Mouse (Mus musculus) ES-E14 (cell line): ENCODE data around the gene Trim47. TPM values are rescaled to one million over a fixed set of nuclear protein-coding genes. Genes with fewer than 3 reads are reported as not detected.

ENCODE experiments used
- DNase-seq: peaks from one replicate; pipeline ENCODE4 v3.0.0-alpha.2; 2013; ENCODE audit warnings: low read depth, low spot score
- H3K27ac ChIP-seq: 2 replicates; pipeline ENCODE4 v1.5.1; 2012; ENCODE audit warnings: low read depth, mild to moderate bottlenecking, low read length, moderate library complexity, mixed read lengths; ENCODE audit not compliant: poor library complexity, insufficient read depth, severe bottlenecking
- H3K36me3 ChIP-seq: 2 replicates; pipeline ENCODE4 v1.6.1; 2012; ENCODE audit warnings: mild to moderate bottlenecking, low read length, moderate library complexity, mixed read lengths; ENCODE audit not compliant: control insufficient read depth, poor library complexity, insufficient read depth, severe bottlenecking
- H3K4me1 ChIP-seq, 2 experiments: fragments of 150-350 bp in 1 of 2; sonication (generic) in 1 of 2; 2 replicates each; pipeline ENCODE4 v1.6.1; 2012; ENCODE audit warnings: low read length in 2 of 2, mild to moderate bottlenecking in 1 of 2, mixed read lengths in 1 of 2; ENCODE audit not compliant: control insufficient read depth in 2 of 2, insufficient read depth in 2 of 2, poor library complexity in 1 of 2
- H3K4me3 ChIP-seq, 2 experiments: fragments of 150-350 bp in 1 of 2; sonication (generic) in 1 of 2; 2 replicates each; pipeline ENCODE4 v1.5.1; 2012; ENCODE audit warnings: low read length in 2 of 2, low read depth in 1 of 2, mild to moderate bottlenecking in 1 of 2, mixed read lengths in 1 of 2; ENCODE audit not compliant: insufficient read depth in 1 of 2, poor library complexity in 1 of 2, severe bottlenecking in 1 of 2
- H3K9ac ChIP-seq: 2 replicates; pipeline ENCODE4 v1.6.1; 2012; ENCODE audit warnings: low read depth, mild to moderate bottlenecking, low read length, mixed read lengths; ENCODE audit not compliant: poor library complexity, insufficient read depth, severe bottlenecking
- H3K9me3 ChIP-seq: fragments of 150-350 bp; sonication (generic); 2 replicates; pipeline ENCODE4 v1.6.1; 2012; ENCODE audit warnings: low read depth, mild to moderate bottlenecking, low read length; ENCODE audit not compliant: control insufficient read depth, insufficient read depth
- CHD2 ChIP-seq: IDR thresholded peaks from 2 replicates; pipeline ENCODE4 v1.6.1; 2014; ENCODE audit warnings: mild to moderate bottlenecking, low read depth, low read length, inconsistent platforms
- HCFC1 ChIP-seq: IDR thresholded peaks from 2 replicates; pipeline ENCODE4 v1.6.1; 2012; ENCODE audit warnings: low read length, inconsistent platforms, borderline replicate concordance; ENCODE audit not compliant: insufficient read depth
- MAFK ChIP-seq: IDR thresholded peaks from 2 replicates; pipeline ENCODE4 v1.6.1; 2014; ENCODE audit warnings: mild to moderate bottlenecking, low read depth, low read length, inconsistent platforms; ENCODE audit not compliant: insufficient read depth
- ZC3H11A ChIP-seq: IDR thresholded peaks from 2 replicates; pipeline ENCODE4 v1.6.1; 2012; ENCODE audit warnings: low read depth, mild to moderate bottlenecking, inconsistent platforms, low read length, borderline replicate concordance
- ZNF384 ChIP-seq: IDR thresholded peaks from 2 replicates; pipeline ENCODE4 v1.6.1; 2012; ENCODE audit warnings: low read depth, low read length, inconsistent platforms
- in situ Hi-C, 2 experiments: fragments of 600-800 bp; cut with MboI; formaldehyde crosslinking; loops; one replicate each; pipeline ENCODE4 v1.15.1; 2025; ENCODE audit warnings: low sequenced_read_pairs in 2 of 2, inconsistent platforms in 1 of 2; ENCODE audit not compliant: unreplicated experiment in 2 of 2
- total RNA-seq: library from RNA; depleted of rRNA; stranded (reverse); fragments of 300-350 nt; gene quantifications from 2 replicates; pipeline ENCODE4 v1.2.3, GENCODE M21; 2012

The Trim47 gene
- total RNA-seq, 1 experiment: 3.3 TPM

- in situ Hi-C loops: no loop called here
- Histone ChIP-seq H3K9ac (no peak overlapping the region), H3K36me3 (peaks cover 3% of the 10 kb centered on the region; the same call in 1 of the 2 replicates), H3K27ac (no peak overlapping the region), H3K9me3 (no peaks in the 10 kb centered on the region), H3K4me3 (peak overlapping the region; percentile 4 to 38; a peak in 2 of 4 replicates), H3K4me1 (peaks cover 5 to 9% of the 10 kb centered on the region in 2 experiments; a peak in 3 of 4 replicates)
- no peak for DNase-seq
- TF ChIP-seq HCFC1 (no peak), MAFK (no peak), ZC3H11A (no peak), ZNF384 (no peak), CHD2 (no peak)
These were observed 36.0 kb upstream of the Trim47 start for GRCm38 (mm10) chr11:116163002-116163401.

- Histone ChIP-seq H3K4me1 (peaks cover 5 to 11% of the 10 kb centered on the region in 2 experiments; a peak in 3 of 4 replicates), H3K36me3 (peaks cover 3% of the 10 kb centered on the region; the same call in 1 of the 2 replicates), H3K9me3 (no peaks in the 10 kb centered on the region), H3K4me3 (peak overlapping the region in 1 of 2 experiments; percentile 38; a peak in 1 of 4 replicates), H3K27ac (no peak overlapping the region), H3K9ac (no peak overlapping the region)
- no peak for DNase-seq
- in situ Hi-C loops: no loop called here
- TF ChIP-seq MAFK: no peak
- no peak for TF ChIP-seq HCFC1
- TF ChIP-seq ZC3H11A: no peak
- TF ChIP-seq ZNF384: no peak
- no peak for TF ChIP-seq CHD2
These were observed 35.1 kb upstream of the Trim47 start for GRCm38 (mm10) chr11:116162146-116162545.

DNA sequence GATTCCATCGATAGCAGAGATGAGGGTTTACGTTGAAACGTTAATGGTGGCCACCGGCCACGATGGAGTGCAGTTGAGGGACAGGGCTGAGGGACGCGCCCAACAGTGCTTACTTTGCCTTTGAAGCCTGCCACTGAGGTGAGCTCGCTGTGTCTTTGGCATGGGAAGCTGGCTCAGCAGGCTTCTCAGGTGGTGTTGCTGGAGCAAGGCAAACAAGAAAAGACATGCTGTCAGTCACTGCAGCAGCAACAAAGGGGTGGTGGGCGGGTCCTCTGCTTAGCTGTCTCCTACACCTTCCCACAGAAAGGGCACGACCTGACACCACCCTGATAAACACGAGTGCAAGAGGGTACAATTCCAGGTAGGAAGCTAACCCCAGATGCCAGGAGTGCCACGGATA is 34.3 kb upstream of the Trim47 start:
- TF ChIP-seq CHD2: no peak
- no peak for TF ChIP-seq MAFK
- TF ChIP-seq HCFC1: no peak
- no peak for TF ChIP-seq ZNF384
- TF ChIP-seq ZC3H11A: no peak
- in situ Hi-C loops: no loop called here
- DNase-seq: no peak

DNA sequence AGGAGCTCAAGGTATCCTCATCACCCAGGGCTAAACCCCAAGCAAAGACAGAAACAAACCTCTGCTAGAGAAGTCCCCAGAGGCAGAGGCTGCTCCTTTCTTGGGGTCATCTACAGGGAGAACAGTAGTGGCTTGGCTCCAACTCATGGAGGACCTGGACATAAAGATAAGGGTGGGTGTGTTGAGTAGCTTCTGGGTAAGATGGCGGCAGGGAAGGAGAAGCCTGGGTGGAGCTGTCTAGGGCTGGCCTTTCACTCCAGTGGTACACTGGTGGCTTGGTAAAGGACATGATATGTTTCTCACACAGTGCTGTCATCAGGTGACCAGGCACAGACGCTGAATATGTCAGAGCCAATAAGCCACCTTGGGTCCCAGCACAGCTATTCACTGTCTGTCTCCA is 23.9 kb upstream of the Trim47 start:
- no peak for DNase-seq
- no peak overlapping the region for H3K9ac ChIP-seq
- no peak overlapping the region for H3K4me3 ChIP-seq
- no peak overlapping the region for H3K27ac ChIP-seq
- no peaks in the 10 kb centered on the region for H3K9me3 ChIP-seq
- peaks cover 0 to 10% of the 10 kb centered on the region in 2 experiments; a peak in 1 of 4 replicates for H3K4me1 ChIP-seq
- in situ Hi-C loops: no loop called here
- TF ChIP-seq HCFC1: no peak
- no peak for TF ChIP-seq CHD2
- no peak for TF ChIP-seq MAFK
- TF ChIP-seq ZNF384: no peak
- TF ChIP-seq ZC3H11A: no peak
- H3K36me3 ChIP-seq: peaks cover 19% of the 10 kb centered on the region

More for the DNA sequence above, 34.3 kb upstream of the Trim47 start:
- Histone ChIP-seq H3K9me3 (no peaks in the 10 kb centered on the region), H3K9ac (no peak overlapping the region), H3K4me1 (peaks cover 5 to 11% of the 10 kb centered on the region in 2 experiments; a peak in 3 of 4 replicates), H3K4me3 (no peak overlapping the region), H3K27ac (no peak overlapping the region), H3K36me3 (peaks cover 3% of the 10 kb centered on the region; the same call in 1 of the 2 replicates)

GRCm38 (mm10) chr11:116149341-116149740 is 22.3 kb upstream of the Trim47 start:
- TF ChIP-seq MAFK (no peak), ZC3H11A (no peak), CHD2 (no peak), HCFC1 (no peak), ZNF384 (no peak)
- Histone ChIP-seq H3K36me3 (peaks cover 14% of the 10 kb centered on the region), H3K4me3 (no peak overlapping the region), H3K27ac (no peak overlapping the region), H3K4me1 (peaks cover 0 to 17% of the 10 kb centered on the region in 2 experiments; a peak in 1 of 4 replicates), H3K9ac (no peak overlapping the region), H3K9me3 (no peaks in the 10 kb centered on the region)
- in situ Hi-C loops: no loop called here
- DNase-seq: no peak
